Mouse (Mus musculus) testis, postnatal 14 days (tissue): ENCODE data around the gene Iqck.

Experiments used
- DNase-seq: peaks from one replicate; pipeline ENCODE4 v3.0.0; 2021; ENCODE audit warnings: low spot score

Iqck gene

GRCm38 (mm10) chr7:118855171-118855876 is at the start of gene Iqck:
TSS of gene Iqck (plus strand) at chr7:118855752.
- peak; percentile 92 for DNase-seq

- DNase-seq: no peak
Observed at GRCm38 (mm10) chr7:118806631-118807411, 48.7 kb upstream of the Iqck start.

- no peak for DNase-seq
Observed at GRCm38 (mm10) chr7:118807899-118808298, 47.7 kb upstream of the Iqck start.

- no peak for DNase-seq
Observed at GRCm38 (mm10) chr7:118811407-118812106, 44.0 kb upstream of the Iqck start.

DNA sequence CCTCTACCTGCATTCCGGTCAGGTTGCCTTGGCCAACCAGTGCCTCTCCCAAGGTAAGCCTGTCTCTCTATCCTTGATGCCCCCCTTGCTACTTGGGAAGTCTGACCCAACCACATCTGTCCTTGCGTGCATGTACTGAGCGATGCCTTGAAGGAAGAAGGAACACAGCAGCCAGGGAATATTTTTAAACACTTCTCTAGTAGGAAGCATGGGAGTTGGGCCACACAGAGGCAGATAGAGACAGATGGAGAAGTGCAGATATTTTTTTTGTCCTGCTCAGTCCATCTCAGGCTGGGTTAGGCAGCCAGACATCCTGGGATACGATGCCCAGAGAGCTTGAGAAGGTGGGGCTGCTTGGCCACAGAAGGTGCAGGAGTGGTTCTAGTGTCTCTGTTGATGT is 42.0 kb upstream of the Iqck start:
- no peak for DNase-seq

GRCm38 (mm10) chr7:118816275-118816674 is 39.3 kb upstream of the Iqck start:
- DNase-seq: no peak

DNA sequence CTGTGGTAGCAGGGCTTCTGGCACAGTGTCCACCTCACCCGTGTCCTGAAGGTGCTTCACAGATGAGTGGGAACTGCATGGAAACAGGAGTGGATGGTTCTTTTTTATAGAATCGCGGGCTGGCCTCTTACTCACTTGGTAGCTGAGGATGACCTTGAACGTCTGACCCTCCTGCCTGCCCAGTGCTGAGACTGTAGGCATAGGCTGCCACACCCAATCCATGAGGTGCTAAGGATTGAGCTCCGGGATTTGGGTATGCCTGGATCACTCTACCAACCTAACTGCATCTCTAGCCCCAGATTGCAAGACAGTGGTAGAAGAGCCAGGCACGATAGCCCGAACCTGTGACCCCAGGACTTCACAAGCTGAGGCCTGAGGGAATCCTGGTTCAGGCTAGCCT is 37.8 kb upstream of the Iqck start:
- DNase-seq: no peak

DNA sequence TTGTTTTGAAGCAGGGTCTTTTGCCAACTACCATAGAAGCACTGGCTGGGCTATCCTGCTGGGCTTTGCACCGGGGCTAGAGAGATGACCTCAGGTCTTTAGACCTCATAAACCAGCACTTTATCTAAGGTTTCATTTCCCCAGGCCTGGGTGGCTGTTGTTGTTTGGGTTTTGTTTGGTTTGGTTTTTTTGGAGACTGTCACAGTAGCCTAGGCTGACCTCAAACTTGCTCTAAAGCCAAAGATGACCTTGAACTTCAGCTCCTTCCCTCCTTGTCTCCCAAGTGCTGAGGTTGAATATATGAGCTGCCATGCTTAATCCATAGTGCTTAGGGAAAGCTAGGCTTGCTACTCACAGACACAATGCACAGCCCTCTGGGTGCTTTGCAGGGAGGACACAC is 35.9 kb upstream of the Iqck start:
- no peak for DNase-seq

DNA sequence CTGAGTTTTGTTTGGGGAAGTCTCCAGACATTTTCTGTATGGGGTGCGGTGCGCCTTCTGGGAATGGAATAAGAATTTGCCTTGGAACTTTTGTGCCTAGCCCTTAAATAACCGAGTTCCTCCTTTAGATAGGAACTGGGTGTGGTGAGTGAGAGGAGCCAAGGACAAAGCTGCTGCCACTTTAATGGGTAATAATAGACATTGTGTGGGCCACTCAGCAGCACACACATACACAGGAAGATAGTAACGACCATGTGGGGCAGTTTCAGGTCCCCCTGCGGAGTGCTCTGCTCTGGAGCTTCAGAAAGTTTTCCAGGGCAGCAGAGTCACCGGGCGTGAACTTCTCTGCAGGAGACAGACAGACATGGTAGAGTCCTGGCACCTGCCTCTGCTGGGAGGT is 34.2 kb upstream of the Iqck start:
- DNase-seq: peak; percentile 17

GRCm38 (mm10) chr7:118821887-118822556 is 33.5 kb upstream of the Iqck start:
- DNase-seq: no peak

DNA sequence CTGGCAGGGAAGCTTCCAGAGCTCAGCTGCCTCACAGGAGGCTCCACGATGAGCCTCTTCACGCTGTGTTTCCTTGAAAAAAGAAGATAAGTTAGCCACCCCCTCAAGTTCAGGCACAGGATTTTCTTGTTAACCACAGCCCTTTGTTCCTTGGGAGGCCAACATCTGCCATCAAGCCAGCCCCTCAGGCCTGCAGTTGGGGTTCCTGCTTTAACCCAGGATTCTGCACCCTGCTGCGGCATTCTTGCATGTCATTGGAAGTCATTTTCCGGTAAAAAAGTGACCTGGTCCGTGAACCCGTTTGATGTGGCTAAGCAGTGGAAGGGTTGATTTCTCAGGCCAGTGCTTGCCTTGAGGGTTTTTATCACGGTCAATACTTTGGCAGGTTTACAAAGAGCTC is 31.1 kb upstream of the Iqck start:
- no peak for DNase-seq

DNA sequence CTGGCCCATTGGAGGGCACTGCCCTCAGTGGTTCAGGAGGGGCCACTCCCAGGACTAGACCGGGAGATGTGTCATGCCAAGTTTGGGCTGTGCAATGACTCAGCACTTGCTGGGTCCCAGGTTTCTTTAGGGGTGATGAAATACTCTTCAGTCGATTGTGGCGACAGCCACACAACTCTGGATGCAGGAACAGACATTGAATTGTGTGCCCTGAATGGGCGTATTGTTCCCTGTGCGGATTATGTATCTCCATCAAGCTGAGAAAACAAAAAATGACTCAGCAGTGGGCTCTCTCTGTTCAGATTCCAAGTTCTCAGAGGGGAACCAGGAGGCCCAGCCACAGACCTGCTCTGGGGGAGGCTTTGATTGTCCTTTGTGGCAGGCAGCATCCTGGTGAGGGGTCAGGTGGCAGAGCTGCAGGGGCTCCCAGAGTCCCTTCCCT is 27.6 kb upstream of the Iqck start:
- DNase-seq: no peak

- no peak for DNase-seq
Observed at GRCm38 (mm10) chr7:118837901-118838300, 17.7 kb upstream of the Iqck start.

- DNase-seq: no peak
Observed at GRCm38 (mm10) chr7:118841030-118841745, 14.4 kb upstream of the Iqck start.

DNA sequence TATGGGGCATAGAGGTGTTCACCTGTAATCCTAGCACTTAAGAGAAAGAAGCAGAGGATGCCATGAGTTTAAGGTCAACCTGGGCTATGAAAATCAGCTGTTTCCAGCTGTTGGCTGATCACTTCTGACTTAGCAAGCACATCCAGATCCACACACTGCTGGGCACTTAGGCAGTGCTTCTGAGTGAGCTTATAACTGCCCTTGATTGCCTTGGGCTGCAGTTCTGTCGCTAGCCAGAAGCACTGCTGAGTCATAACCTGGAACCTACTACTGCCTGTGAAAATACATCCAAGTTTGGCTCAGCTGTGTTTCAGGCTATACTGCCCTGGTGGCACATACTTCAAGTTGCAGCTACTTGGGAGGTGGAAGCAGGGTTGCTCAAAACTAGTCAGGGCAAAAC is 13.8 kb upstream of the Iqck start:
- DNase-seq: no peak

- no peak for DNase-seq
Observed at GRCm38 (mm10) chr7:118842938-118843337, 12.6 kb upstream of the Iqck start.

DNA sequence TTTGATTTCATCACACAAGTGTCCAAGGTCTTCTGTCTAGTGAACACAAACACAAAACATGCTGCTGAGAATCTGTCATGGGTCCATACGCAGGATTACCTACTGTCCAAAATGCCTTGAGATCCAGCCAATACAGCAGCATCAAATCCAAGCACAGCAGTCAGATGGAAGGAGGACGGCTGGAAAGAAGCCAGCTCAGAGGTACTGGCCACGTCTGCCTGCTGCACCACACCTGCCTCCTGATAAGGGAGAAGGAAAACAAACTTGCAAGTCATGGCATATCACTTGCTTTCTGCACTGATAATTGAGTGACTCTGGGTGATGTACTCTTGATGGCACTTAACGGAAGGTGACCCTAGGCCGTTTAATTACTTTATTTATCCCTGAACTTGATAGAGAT is 10.4 kb upstream of the Iqck start:
- DNase-seq: no peak

DNA sequence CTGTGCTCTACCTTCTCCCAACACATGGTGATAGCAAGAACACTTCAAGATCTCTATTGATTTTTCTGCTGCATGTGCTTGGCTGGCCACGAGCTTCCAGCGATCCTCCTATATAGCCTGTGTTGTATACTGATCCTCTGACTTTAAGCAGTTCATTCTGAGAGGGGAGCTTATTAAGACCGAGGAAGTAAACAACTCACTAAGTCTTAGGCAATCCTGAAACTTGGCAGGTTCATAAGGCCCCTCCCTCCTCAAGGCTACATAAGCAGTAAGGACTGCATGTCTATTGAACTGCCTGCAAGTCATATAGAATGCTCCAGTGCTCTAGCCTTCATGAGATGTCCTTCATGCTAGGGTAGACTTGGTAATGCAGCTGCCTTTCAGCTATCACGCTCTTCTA is 9.2 kb upstream of the Iqck start:
- no peak for DNase-seq

- DNase-seq: peak; percentile 60
Observed at GRCm38 (mm10) chr7:118848796-118849195, 6.8 kb upstream of the Iqck start.

GRCm38 (mm10) chr7:118849543-118850250 is 5.9 kb upstream of the Iqck start:
- DNase-seq: no peak

GRCm38 (mm10) chr7:118850676-118851290 is 4.8 kb upstream of the Iqck start:
- no peak for DNase-seq
